Mouse (Mus musculus): ENCODE results near the gene Atrip. TPM values are rescaled to one million over a fixed set of nuclear protein-coding genes. Genes with fewer than 3 reads are reported as not detected.

Gene Atrip
- 18.0 and 18.6 TPM in 2 replicates for polyA plus RNA-seq (2014; fragmentation: Nextera tagmentation; extraction: Ambion mirVana)

DNA sequence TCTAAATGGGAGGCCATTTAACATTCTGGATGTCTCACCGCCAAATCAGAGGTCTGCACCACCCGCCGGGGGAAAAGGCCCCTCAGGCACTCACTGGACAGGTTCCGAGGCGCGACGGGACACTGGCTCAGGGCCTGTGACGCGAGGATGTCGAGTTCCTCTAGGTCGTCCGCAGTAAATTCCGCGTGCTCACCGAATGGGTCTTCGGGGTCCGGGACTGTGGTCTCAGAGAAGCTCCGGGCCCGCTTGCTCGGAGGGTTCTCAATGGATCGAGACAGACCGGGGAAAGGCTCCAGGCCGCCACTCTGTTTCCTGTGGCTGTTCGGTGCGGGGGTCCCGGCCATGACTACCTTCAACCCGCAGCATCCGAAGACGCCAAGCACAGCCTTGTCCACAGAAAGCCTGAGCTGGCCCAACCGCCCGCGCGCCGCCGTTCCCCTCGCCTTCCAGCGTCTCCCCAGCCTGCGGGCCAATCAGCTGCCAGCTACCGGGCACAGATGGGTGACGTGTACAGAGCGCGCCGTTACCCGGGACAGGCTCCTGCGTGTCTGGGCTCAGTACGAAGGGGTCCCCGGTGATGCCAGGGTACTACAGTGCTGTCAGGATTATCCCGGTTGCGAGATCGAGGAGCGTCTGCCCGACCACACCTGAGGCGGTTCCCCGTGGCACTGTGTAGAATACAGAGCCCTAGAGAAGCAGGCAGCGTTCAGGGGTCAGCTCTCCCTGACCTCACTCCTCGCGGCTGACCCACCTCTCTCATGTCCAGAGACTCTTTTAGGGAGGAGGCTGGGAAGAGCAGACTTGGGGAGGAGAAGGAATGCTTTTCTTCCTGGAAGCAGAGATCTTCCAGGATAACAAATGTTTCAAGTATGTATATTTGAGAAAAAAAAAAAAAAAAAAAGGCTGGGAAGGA lies at the start of gene Atrip:
Gene Atrip (minus strand): TSS at position 464 of the 913 bp plus-strand sequence.
- Histone ChIP-seq H3K9ac (ENCODE audit: low read depth, low read length) (peak within 1 kb of the TSS; percentile 78), H3K4me1 (ENCODE audit: control insufficient read depth, insufficient read depth, low read length) (peaks cover 14% of the 10 kb centered on the region), H3K9me3 (replicated peaks; ENCODE audit: control insufficient read depth, low read length) (no peaks in the 10 kb centered on the region), H3K4me3 (ENCODE audit: low read depth, low read length) (peak within 1 kb of the TSS; percentile 63), H3K27ac (ENCODE audit: low read depth, low read length) (0 out of 2 replicates have a peak within 1 kb of the TSS, but pooled peaks have one; percentile 68), H3K4me2 (peak within 1 kb of the TSS; percentile 94), H3K27me3 (ENCODE audit: control insufficient read depth, insufficient read depth, low read length) (no peaks in the 10 kb centered on the region), H3K36me3 (ENCODE audit: control insufficient read depth, insufficient read depth, low read length) (peaks cover 14% of the 10 kb centered on the region; the same call in 1 of the 2 replicates)
- WGBS (ENCODE audit: insufficient replicate concordance): under 1% methylated on average over 57 of the region's 57 CpGs
- ATAC-seq (replicated peaks; ENCODE audit: insufficient number of reproducible peaks, low FRiP score, low TSS enrichment): peak; percentile 96

DNA sequence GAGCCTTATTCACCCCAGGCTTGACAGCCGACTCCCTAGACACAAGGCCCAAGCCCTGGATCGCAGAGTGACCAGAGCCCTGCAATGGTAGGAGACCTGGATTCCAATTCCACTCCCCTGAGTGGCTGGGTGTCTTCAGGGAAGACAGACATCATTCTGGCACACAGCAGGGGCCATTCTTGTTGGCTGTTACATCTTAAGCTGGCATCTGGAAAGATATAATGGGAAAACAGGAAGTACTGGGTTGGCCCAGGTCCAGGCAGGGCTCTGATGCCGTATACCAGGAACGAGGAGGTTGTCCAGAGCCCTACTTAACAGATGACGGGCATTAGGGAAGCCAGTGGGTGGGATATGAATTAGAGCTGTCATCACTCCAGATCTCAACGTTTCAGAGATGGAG lies 49.3 kb upstream of the Atrip start:
- Histone ChIP-seq H3K4me1 (ENCODE audit: control insufficient read depth, insufficient read depth, low read length) (0 out of 2 replicates have a peak, but pooled peaks cover 3% of the 10 kb centered on the region), H3K9me3 (replicated peaks; ENCODE audit: control insufficient read depth, low read length) (no peaks in the 10 kb centered on the region), H3K4me3 (ENCODE audit: low read depth, low read length) (no peak overlapping the region), H3K27me3 (ENCODE audit: control insufficient read depth, insufficient read depth, low read length) (no peaks in the 10 kb centered on the region), H3K4me2 (no peak overlapping the region), H3K27ac (ENCODE audit: low read depth, low read length) (no peak overlapping the region), H3K36me3 (ENCODE audit: control insufficient read depth, insufficient read depth, low read length) (no peaks in the 10 kb centered on the region), H3K9ac (ENCODE audit: low read depth, low read length) (no peak overlapping the region)
- WGBS (ENCODE audit: insufficient replicate concordance): 37% methylated on average over 6 of the region's 6 CpGs
- no peak for ATAC-seq (replicated peaks; ENCODE audit: insufficient number of reproducible peaks, low FRiP score, low TSS enrichment)

- WGBS (ENCODE audit: insufficient replicate concordance): 45% methylated on average over 2 of the region's 2 CpGs
- ATAC-seq (replicated peaks; ENCODE audit: insufficient number of reproducible peaks, low FRiP score, low TSS enrichment): no peak
Measured at GRCm38 (mm10) chr9:109122553-109123085, 48.7 kb upstream of the Atrip start.

GRCm38 (mm10) chr9:109120956-109121355 lies 47.0 kb upstream of the Atrip start:
- 87% methylated on average over 6 of the region's 6 CpGs for WGBS (ENCODE audit: insufficient replicate concordance)
- Histone ChIP-seq H3K36me3 (ENCODE audit: control insufficient read depth, insufficient read depth, low read length) (peaks cover 15% of the 10 kb centered on the region; the same call in 1 of the 2 replicates), H3K9me3 (replicated peaks; ENCODE audit: control insufficient read depth, low read length) (no peaks in the 10 kb centered on the region), H3K4me1 (ENCODE audit: control insufficient read depth, insufficient read depth, low read length) (0 out of 2 replicates have a peak, but pooled peaks cover 3% of the 10 kb centered on the region), H3K9ac (ENCODE audit: low read depth, low read length) (no peak overlapping the region), H3K27ac (ENCODE audit: low read depth, low read length) (no peak overlapping the region), H3K4me2 (no peak overlapping the region), H3K4me3 (ENCODE audit: low read depth, low read length) (no peak overlapping the region), H3K27me3 (ENCODE audit: control insufficient read depth, insufficient read depth, low read length) (no peaks in the 10 kb centered on the region)
- no peak for ATAC-seq (replicated peaks; ENCODE audit: insufficient number of reproducible peaks, low FRiP score, low TSS enrichment)

More at GRCm38 (mm10) chr9:109122553-109123085, 48.7 kb upstream of the Atrip start:
- H3K27me3 ChIP-seq (ENCODE audit: control insufficient read depth, insufficient read depth, low read length): no peaks in the 10 kb centered on the region
- H3K27ac ChIP-seq (ENCODE audit: low read depth, low read length): no peak overlapping the region
- 0 out of 2 replicates have a peak, but pooled peaks cover 5% of the 10 kb centered on the region for H3K36me3 ChIP-seq (ENCODE audit: control insufficient read depth, insufficient read depth, low read length)
- H3K4me2 ChIP-seq: no peak overlapping the region
- H3K4me3 ChIP-seq (ENCODE audit: low read depth, low read length): no peak overlapping the region
- no peak overlapping the region for H3K9ac ChIP-seq (ENCODE audit: low read depth, low read length)
- H3K9me3 ChIP-seq (replicated peaks; ENCODE audit: control insufficient read depth, low read length): no peaks in the 10 kb centered on the region
- H3K4me1 ChIP-seq (ENCODE audit: control insufficient read depth, insufficient read depth, low read length): 0 out of 2 replicates have a peak, but pooled peaks cover 3% of the 10 kb centered on the region

- no peak for ATAC-seq (replicated peaks; ENCODE audit: insufficient number of reproducible peaks, low FRiP score, low TSS enrichment)
- no peak overlapping the region for H3K9ac ChIP-seq (ENCODE audit: low read depth, low read length)
- H3K9me3 ChIP-seq (replicated peaks; ENCODE audit: control insufficient read depth, low read length): no peaks in the 10 kb centered on the region
- H3K36me3 ChIP-seq (ENCODE audit: control insufficient read depth, insufficient read depth, low read length): peaks cover 27% of the 10 kb centered on the region
- no peaks in the 10 kb centered on the region for H3K27me3 ChIP-seq (ENCODE audit: control insufficient read depth, insufficient read depth, low read length)
- 0 out of 2 replicates have a peak, but pooled peaks cover 3% of the 10 kb centered on the region for H3K4me1 ChIP-seq (ENCODE audit: control insufficient read depth, insufficient read depth, low read length)
- H3K27ac ChIP-seq (ENCODE audit: low read depth, low read length): no peak overlapping the region
- 82% methylated on average over 9 of the region's 9 CpGs for WGBS (ENCODE audit: insufficient replicate concordance)
- no peak overlapping the region for H3K4me3 ChIP-seq (ENCODE audit: low read depth, low read length)
- H3K4me2 ChIP-seq: no peak overlapping the region
Measured at GRCm38 (mm10) chr9:109119571-109119970, 45.6 kb upstream of the Atrip start.

DNA sequence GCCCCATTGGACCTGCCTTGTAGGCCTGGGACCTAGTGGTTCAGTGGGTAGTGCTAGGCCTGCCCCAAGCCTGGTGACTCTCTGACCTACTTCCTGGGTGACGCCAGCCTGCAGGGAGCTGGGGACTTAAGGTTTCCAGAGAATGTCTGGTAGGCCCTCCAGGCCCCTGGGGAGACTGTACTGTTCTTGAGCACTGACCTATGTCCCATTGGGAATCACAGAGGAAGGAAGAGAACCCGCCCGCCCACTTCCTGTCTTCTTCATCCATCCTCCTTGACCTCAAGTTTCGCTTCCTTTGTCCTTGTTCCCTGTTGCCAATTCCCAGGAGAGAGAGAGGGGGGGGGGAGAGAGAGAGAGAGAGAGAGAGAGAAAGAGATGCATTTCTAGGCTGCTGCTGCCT lies 44.2 kb upstream of the Atrip start:
- Histone ChIP-seq H3K9me3 (replicated peaks; ENCODE audit: control insufficient read depth, low read length) (no peaks in the 10 kb centered on the region), H3K4me1 (ENCODE audit: control insufficient read depth, insufficient read depth, low read length) (no peaks in the 10 kb centered on the region), H3K27ac (ENCODE audit: low read depth, low read length) (no peak overlapping the region), H3K4me3 (ENCODE audit: low read depth, low read length) (no peak overlapping the region), H3K36me3 (ENCODE audit: control insufficient read depth, insufficient read depth, low read length) (peaks cover 39% of the 10 kb centered on the region), H3K27me3 (ENCODE audit: control insufficient read depth, insufficient read depth, low read length) (no peaks in the 10 kb centered on the region), H3K4me2 (no peak overlapping the region), H3K9ac (ENCODE audit: low read depth, low read length) (no peak overlapping the region)
- ATAC-seq (replicated peaks; ENCODE audit: insufficient number of reproducible peaks, low FRiP score, low TSS enrichment): no peak
- 72% methylated on average over 4 of the region's 4 CpGs for WGBS (ENCODE audit: insufficient replicate concordance)

DNA sequence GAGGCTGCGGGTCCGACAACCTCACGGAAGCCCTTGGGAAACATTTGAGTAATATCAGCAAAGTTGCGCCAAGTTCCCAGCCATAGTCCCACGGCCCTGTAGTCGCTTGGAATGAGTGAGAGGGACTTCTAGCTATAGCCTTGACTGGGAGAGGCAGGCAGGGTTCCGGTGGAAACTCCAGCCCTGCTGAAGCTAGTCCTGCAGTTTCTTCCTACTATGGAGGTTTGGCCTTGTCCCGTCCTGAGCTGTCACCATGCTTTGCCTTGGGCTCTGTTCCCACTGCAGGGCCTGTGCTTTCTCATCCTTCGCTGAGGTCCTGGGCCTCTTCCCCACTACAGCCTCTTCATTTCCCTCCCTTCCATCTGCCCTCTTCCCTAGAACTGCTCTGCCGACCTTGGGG lies 42.3 kb upstream of the Atrip start:
- Histone ChIP-seq H3K27me3 (ENCODE audit: control insufficient read depth, insufficient read depth, low read length) (no peaks in the 10 kb centered on the region), H3K4me1 (ENCODE audit: control insufficient read depth, insufficient read depth, low read length) (no peaks in the 10 kb centered on the region), H3K9ac (ENCODE audit: low read depth, low read length) (no peak overlapping the region), H3K27ac (ENCODE audit: low read depth, low read length) (no peak overlapping the region), H3K36me3 (ENCODE audit: control insufficient read depth, insufficient read depth, low read length) (peaks cover 48% of the 10 kb centered on the region), H3K4me3 (ENCODE audit: low read depth, low read length) (no peak overlapping the region), H3K9me3 (replicated peaks; ENCODE audit: control insufficient read depth, low read length) (no peaks in the 10 kb centered on the region), H3K4me2 (no peak overlapping the region)
- no peak for ATAC-seq (replicated peaks; ENCODE audit: insufficient number of reproducible peaks, low FRiP score, low TSS enrichment)
- 88% methylated on average over 10 of the region's 10 CpGs for WGBS (ENCODE audit: insufficient replicate concordance)

DNA sequence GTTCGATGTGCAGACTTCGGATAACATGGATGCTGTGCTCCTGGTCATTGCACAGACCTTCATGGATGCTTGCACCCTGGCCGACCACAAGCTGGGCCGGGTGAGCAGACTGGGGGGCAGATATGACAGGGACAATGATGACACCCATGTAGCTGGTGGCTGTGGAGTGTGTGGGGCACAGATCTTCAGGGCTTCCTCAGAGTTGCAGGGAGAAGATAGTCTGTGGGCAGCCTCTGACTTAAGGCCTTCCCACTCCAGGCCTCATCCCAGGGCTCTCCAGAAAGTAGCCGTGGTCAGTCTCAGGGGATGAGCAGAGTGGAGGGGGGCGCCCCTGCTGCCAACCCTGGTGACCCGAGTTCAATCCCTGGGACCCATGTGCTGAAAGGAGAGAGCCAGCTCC lies 40.9 kb upstream of the Atrip start:
- H3K4me1 ChIP-seq (ENCODE audit: control insufficient read depth, insufficient read depth, low read length): no peaks in the 10 kb centered on the region
- H3K4me3 ChIP-seq (ENCODE audit: low read depth, low read length): no peak overlapping the region
- H3K27me3 ChIP-seq (ENCODE audit: control insufficient read depth, insufficient read depth, low read length): no peaks in the 10 kb centered on the region
- ATAC-seq (replicated peaks; ENCODE audit: insufficient number of reproducible peaks, low FRiP score, low TSS enrichment): no peak
- H3K9me3 ChIP-seq (replicated peaks; ENCODE audit: control insufficient read depth, low read length): no peaks in the 10 kb centered on the region
- no peak overlapping the region for H3K27ac ChIP-seq (ENCODE audit: low read depth, low read length)
- H3K36me3 ChIP-seq (ENCODE audit: control insufficient read depth, insufficient read depth, low read length): peaks cover 56% of the 10 kb centered on the region
- WGBS (ENCODE audit: insufficient replicate concordance): 83% methylated on average over 7 of the region's 7 CpGs
- no peak overlapping the region for H3K4me2 ChIP-seq
- H3K9ac ChIP-seq (ENCODE audit: low read depth, low read length): no peak overlapping the region

Measured in heart, embryonic 11.5 days (tissue).